Mouse (Mus musculus) telencephalon, adult 2 months (tissue): ENCODE results near the gene Phpt1.

Experiments
- DNase-seq: peaks from one replicate; pipeline ENCODE4 v3.0.0-alpha.2; 2011; ENCODE audit warnings: low read depth, low spot score

The Phpt1 gene

GRCm38 (mm10) chr2:25574579-25575431, at the start of gene Phpt1, which contains the start of gene Mamdc4:
Gene Phpt1 (minus strand): TSS chr2:25575224.
Gene Mamdc4 (minus strand): TSS chr2:25574845.
- DNase-seq = peak; percentile 98

- DNase-seq = peak; percentile 77
Observed at GRCm38 (mm10) chr2:25621229-25622200, 46.5 kb upstream of the Phpt1 start, which contains the start of gene Tmem141. Gene Tmem141 (minus strand): TSS chr2:25622005.

GRCm38 (mm10) chr2:25620852-25621228, 45.8 kb upstream of the Phpt1 start:
- no peak for DNase-seq

- no peak for DNase-seq
Observed at GRCm38 (mm10) chr2:25620386-25620785, 45.4 kb upstream of the Phpt1 start.

- DNase-seq = no peak
Observed at GRCm38 (mm10) chr2:25617578-25617977, 42.6 kb upstream of the Phpt1 start, which contains the start of gene Ccdc183. Gene Ccdc183 (minus strand): TSS chr2:25617678.

- no peak for DNase-seq
Observed at GRCm38 (mm10) chr2:25616398-25616797, 41.4 kb upstream of the Phpt1 start.

- DNase-seq = no peak
Observed at GRCm38 (mm10) chr2:25608671-25609070, 33.6 kb upstream of the Phpt1 start.

- DNase-seq = peak; percentile 69
Observed at GRCm38 (mm10) chr2:25607761-25608622, 33.0 kb upstream of the Phpt1 start, which contains the start of gene Rabl6. Gene Rabl6 (minus strand): TSS chr2:25608521.

GRCm38 (mm10) chr2:25602526-25602925, 27.5 kb upstream of the Phpt1 start:
- DNase-seq = no peak

GRCm38 (mm10) chr2:25600037-25600436, 25.0 kb upstream of the Phpt1 start:
- no peak for DNase-seq

- no peak for DNase-seq
Observed at GRCm38 (mm10) chr2:25598749-25599148, 23.7 kb upstream of the Phpt1 start.

- no peak for DNase-seq
Observed at GRCm38 (mm10) chr2:25596765-25597510, 21.9 kb upstream of the Phpt1 start.

GRCm38 (mm10) chr2:25591863-25592262, 16.8 kb upstream of the Phpt1 start:
- no peak for DNase-seq

- no peak for DNase-seq
Observed at GRCm38 (mm10) chr2:25588227-25588907, 13.3 kb upstream of the Phpt1 start.

- no peak for DNase-seq
Observed at GRCm38 (mm10) chr2:25587290-25587689, 12.3 kb upstream of the Phpt1 start.

- DNase-seq = no peak
Observed at GRCm38 (mm10) chr2:25585601-25586000, 10.6 kb upstream of the Phpt1 start.

- DNase-seq = no peak
Observed at GRCm38 (mm10) chr2:25584856-25585255, 9.8 kb upstream of the Phpt1 start.

GRCm38 (mm10) chr2:25584152-25584551, 9.1 kb upstream of the Phpt1 start:
- no peak for DNase-seq

- DNase-seq = no peak
Observed at GRCm38 (mm10) chr2:25583571-25583970, 8.5 kb upstream of the Phpt1 start.

- DNase-seq = no peak
Observed at GRCm38 (mm10) chr2:25583120-25583481, 8.1 kb upstream of the Phpt1 start.
